Mouse (Mus musculus): ENCODE results near the gene Tecpr2. TPM values are rescaled to one million over a fixed set of nuclear protein-coding genes. Genes with fewer than 3 reads are reported as not detected.

Tecpr2 gene
- total and polyA plus RNA-seq, 3 experiments: 5.8 to 5.9 TPM; not detected in 1

DNA sequence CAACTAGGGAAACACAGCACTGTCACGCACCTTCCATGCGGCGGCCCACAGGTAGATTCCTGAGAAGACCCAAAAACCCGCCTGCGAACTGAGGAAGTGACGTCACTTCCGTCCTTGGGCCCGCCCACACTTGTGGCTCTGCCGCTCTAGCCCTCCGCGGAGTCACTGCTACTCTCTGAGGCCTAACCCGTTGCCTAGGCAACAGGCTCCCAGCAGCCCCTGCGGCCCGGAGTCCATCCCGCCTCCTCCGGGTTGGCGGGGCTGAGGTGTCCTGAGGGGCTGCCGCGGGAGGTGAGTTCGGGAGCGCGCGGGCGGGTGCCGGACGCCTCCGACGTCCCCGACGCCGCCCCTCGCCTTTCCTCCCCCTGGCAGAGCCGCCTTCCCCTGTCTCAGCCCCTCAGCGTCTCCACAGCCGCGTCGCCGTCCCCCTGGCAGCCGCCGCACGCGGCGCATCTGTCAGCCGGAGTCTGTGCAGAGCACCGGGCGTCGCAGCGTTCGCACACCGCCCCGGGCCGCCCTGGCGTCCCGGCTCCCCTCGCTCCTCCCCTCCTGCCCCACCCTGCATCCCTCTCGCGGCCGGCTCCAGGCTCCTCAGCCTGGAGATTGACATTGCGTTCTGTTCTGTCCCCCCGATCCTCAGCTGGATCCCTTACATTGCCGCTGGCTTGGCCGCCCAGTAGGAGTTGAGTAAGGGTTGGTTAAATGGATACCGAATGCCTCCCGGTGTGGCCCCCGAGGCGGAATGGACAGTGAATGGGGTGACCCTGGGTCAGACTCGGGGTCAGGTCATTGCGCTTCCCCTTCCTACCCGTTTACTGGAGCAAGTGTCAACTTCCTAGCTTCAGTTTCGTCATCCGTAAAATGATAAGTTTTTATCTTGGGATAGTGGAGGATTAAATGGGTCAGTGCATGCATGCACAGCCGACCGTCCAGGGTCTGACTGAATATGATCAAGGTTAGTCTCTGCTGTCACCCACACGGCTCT is at the start of gene Tecpr2, which contains the start of gene Cinp (continued):
- TF ChIP-seq ELF1 (IDR thresholded peaks at IDR 0.05; ENCODE audit: low read depth, low read length) (peak; percentile 91), CHD2 (IDR thresholded peaks at IDR 0.05; ENCODE audit: low read length) (no peak), KAT2A (conservative IDR thresholded peaks at IDR 0.05; ENCODE audit: low read depth, low read length) (no peak; the same call in 1 of the 2 replicates), UBTF (IDR thresholded peaks at IDR 0.05; ENCODE audit: borderline replicate concordance, insufficient read depth, low read depth, low read length) (0 out of 2 replicates have a peak, but pooled peaks have one; percentile 32), MXI1 (IDR thresholded peaks at IDR 0.05; ENCODE audit: low read depth, low read length) (peak; percentile 94)

DNA sequence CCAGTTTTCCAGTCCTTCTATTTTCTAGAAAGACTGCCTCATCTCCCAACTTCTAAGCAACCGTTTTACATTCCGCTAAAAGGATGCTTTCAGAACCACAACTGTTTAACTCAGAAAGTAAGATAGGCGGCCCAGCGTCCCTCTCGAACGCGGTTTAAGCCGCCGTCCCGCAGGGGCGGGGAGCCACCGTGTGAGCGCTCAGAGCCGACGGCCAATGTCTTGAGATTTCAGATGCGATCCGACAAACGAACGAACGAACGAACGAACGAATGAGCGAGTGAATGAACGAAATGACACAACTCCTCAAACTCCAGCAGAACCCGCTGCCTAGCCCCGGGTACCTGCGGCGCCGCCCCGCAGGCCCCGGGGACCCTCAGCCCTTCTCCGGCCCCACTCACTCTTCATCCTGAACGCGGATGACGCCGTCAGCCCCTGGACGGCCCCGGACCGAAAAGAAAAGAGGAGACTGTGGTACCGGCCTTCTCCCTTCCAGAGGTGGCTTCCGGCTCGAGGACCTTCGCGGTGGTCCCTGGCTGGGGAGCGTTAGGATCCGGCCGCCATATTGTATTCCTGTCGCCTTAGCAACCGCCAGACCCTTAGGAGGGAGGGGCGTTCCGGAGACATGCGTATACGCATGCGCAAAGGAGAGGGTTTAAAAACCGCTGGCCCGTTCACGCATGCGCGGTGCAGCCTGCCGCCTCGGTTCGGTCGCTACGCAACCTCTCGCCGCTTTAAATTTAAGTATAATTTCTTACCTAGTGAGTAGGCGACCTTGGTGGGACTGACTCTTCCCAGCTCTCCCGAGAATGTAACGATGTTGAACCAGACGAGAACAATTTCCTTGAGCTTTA is 48.5 kb upstream of the Tecpr2 start, which contains the start of gene Mok:
Gene Mok, minus strand, starts transcription at position 592 of the 851 bp plus-strand sequence.
- H3K27ac ChIP-seq (ENCODE audit: control insufficient read depth, low read depth, low read length): peak within 1 kb of the TSS; percentile 40; the same call in 1 of the 2 replicates
- no peaks in the 10 kb centered on the region for H3K9me3 ChIP-seq (replicated peaks; ENCODE audit: insufficient read depth, low read length)
- DNase-seq (ENCODE audit: low read depth, low spot score): peak; percentile 96
- peak within 1 kb of the TSS; percentile 63 for H3K9ac ChIP-seq (ENCODE audit: control insufficient read depth, low read depth, low read length, poor library complexity, severe bottlenecking)
- no peaks in the 10 kb centered on the region; the same call in 1 of the 2 replicates for H3K79me2 ChIP-seq (ENCODE audit: control insufficient read depth, insufficient read depth, low read length, poor library complexity)
- peaks cover 0 to 5% of the 10 kb centered on the region in 2 experiments; a peak in 1 of 4 replicates for H3K36me3 ChIP-seq (ENCODE audit: control insufficient read depth in 1 of 2, insufficient read depth in 2 of 2, low read length in 2 of 2)
- peaks cover 0 to 5% of the 10 kb centered on the region in 2 experiments; a peak in 2 of 4 replicates for H3K4me1 ChIP-seq (ENCODE audit: control insufficient read depth in 1 of 2, insufficient read depth in 2 of 2, low read length in 2 of 2)
- no peaks in the 10 kb centered on the region for H3K27me3 ChIP-seq (ENCODE audit: control insufficient read depth in 1 of 2, insufficient read depth in 2 of 2, low read length in 2 of 2)
- peak within 1 kb of the TSS; percentile 65 to 72 for H3K4me3 ChIP-seq (ENCODE audit: control insufficient read depth in 1 of 2, insufficient read depth in 1 of 2, low read depth in 2 of 2, low read length in 2 of 2)
- peak; percentile 77 for TF ChIP-seq HCFC1 (IDR thresholded peaks at IDR 0.05; ENCODE audit: low read depth, low read length)
- TF ChIP-seq TBP (IDR thresholded peaks at IDR 0.05; ENCODE audit: low read depth, low read length): peak; percentile 92
- TF ChIP-seq UBTF (IDR thresholded peaks at IDR 0.05; ENCODE audit: borderline replicate concordance, insufficient read depth, low read depth, low read length): peak; percentile 59; the same call in 1 of the 2 replicates
- TF ChIP-seq RCOR1 (IDR thresholded peaks at IDR 0.05; ENCODE audit: low read depth, low read length): no peak
- TF ChIP-seq MAZ (IDR thresholded peaks at IDR 0.05; ENCODE audit: low read depth, low read length): peak; percentile 54; the same call in 1 of the 2 replicates
- TF ChIP-seq GABPA (IDR thresholded peaks at IDR 0.05; ENCODE audit: low read depth, low read length): no peak
- peak in 1 of 2 experiments; percentile 43; a peak in 1 of 4 replicates for TF ChIP-seq POLR2A (IDR thresholded peaks at IDR 0.05; ENCODE audit: control insufficient read depth in 1 of 2, insufficient read depth in 1 of 2, low read depth in 1 of 2, low read length in 2 of 2, poor library complexity in 1 of 2)
- TF ChIP-seq USF2 (IDR thresholded peaks at IDR 0.05; ENCODE audit: borderline replicate concordance in 1 of 2, insufficient read depth in 1 of 2, low read depth in 1 of 2, low read length in 2 of 2): no peak
- no peak for TF ChIP-seq GATA1 (IDR thresholded peaks at IDR 0.05; ENCODE audit: low read depth, low read length)
- TF ChIP-seq ETS1 (IDR thresholded peaks at IDR 0.05; ENCODE audit: low read depth, low read length): no peak
- peak; percentile 79 for TF ChIP-seq MXI1 (IDR thresholded peaks at IDR 0.05; ENCODE audit: low read depth, low read length)
- TF ChIP-seq ELF1 (IDR thresholded peaks at IDR 0.05; ENCODE audit: low read depth, low read length): peak; percentile 83
- TF ChIP-seq NELFE (IDR thresholded peaks at IDR 0.05; ENCODE audit: low read depth, low read length): peak; percentile 60; the same call in 1 of the 2 replicates
- peak; percentile 94 for TF ChIP-seq SIN3A (IDR thresholded peaks at IDR 0.05; ENCODE audit: low read length)
- no peak for TF ChIP-seq MAFK (IDR thresholded peaks at IDR 0.05; ENCODE audit: borderline replicate concordance, low read depth, low read length)
- TF ChIP-seq BHLHE40 (IDR thresholded peaks at IDR 0.05; ENCODE audit: borderline replicate concordance, low read depth, low read length): no peak
- TF ChIP-seq NRF1 (IDR thresholded peaks at IDR 0.05; ENCODE audit: insufficient read depth, low read depth, low read length, poor library complexity, severe bottlenecking): peak; percentile 95

Data from MEL (cell line).